Mouse (Mus musculus): ENCODE measurements around the gene St13. TPM values are rescaled to one million over a fixed set of nuclear protein-coding genes. Genes with fewer than 3 reads are reported as not detected.

The St13 gene
- total RNA-seq, 2 experiments from 2014 or later = 71.5 to 86.1 TPM

GRCm38 (mm10) chr15:81370356-81370755 lies 29.5 kb downstream of the St13 start:
- DNase-seq = no peak
- intact Hi-C loops (cut with DNase I) = no loop called here

DNA sequence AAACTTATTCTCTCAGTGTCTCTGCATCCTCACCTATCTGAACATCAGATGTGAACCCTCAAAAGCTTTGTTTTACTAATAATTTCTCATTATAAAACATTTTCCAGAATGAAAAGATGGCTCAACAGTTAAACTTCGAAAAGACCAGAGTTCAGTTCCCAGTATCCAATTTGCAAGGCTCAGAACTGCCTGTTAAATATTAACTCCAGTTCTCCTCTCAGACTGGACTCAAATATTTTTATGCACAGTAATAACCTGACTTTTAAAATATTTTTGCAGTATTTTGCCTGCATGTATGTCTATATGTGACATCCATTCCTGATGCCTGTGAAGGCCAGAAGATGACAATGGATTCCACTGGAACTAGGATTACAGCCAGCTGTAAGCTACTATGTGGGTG lies 31.3 kb downstream of the St13 start:
- intact Hi-C loops (cut with DNase I) = no loop called here
- no peak for DNase-seq

DNA sequence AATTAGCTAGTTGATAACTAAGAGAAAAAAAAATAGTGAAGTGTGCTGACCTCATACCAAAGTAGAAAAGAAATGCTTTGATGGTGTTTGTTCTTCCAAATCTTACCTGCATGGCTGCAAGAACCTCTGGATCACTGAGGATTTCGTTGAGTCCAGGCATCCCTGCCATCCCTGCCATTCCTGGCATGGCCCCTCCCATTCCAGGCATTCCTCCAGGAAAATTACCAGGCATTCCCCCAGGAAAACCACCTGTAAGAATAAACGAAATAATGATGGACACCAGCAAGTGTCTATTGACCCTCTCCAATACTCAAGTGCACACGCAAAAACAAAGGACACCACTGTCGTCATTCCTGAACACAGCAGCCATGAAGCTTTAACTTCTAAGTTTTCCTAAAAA lies 33.6 kb downstream of the St13 start:
- intact Hi-C loops (cut with DNase I) = no loop called here
- DNase-seq = no peak

GRCm38 (mm10) chr15:81365246-81365645 lies 34.6 kb downstream of the St13 start:
- no peak for DNase-seq
- intact Hi-C loops (cut with DNase I) = no loop called here

GRCm38 (mm10) chr15:81364271-81364670 lies 35.6 kb downstream of the St13 start:
- no peak for DNase-seq
- intact Hi-C loops (cut with DNase I) = no loop called here

DNA sequence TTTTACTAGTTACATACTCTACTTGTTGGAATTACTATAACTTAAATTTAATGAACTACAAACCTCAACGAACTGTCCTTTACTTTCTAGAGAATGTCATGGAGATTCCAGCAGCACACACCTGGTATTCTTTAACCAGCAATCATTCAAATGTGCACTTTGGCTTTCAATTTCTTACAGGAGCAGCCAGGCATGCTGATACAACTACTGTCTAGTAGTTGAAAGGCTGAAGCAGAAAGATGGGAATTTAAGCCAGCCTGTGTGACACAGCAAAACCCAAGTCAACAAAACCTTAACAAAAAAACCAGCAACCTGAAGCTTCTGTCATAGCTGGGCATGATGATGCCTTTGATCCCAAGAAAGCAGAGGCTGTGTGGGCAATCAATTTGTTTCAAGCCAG lies 37.4 kb downstream of the St13 start:
- intact Hi-C loops (cut with DNase I) = no loop called here
- no peak for DNase-seq

- intact Hi-C loops (cut with DNase I) = loop anchor here (2.0 kb wide), 1 partner anchor 37 kb away; no protein-coding TSS in a partner anchor
- DNase-seq = no peak
Observed at GRCm38 (mm10) chr15:81361417-81362015, 38.4 kb downstream of the St13 start.

DNA sequence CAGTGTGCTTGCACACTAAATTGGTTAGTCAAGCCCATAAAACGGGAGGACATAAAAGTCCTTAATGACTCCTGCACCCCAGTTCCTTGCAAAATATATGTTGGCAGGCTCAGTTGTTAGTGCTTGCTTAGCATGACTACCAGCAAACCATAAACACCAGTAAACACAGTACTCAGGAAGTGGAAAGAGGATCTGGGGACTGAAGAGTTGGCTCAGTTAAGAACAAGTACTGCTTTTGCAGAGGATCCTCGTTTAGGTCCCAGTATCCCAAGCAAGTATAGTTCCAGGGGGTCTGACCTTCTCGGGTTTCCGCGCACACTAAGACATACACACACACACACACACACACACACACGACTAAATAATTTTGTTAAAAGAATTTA lies 38.9 kb downstream of the St13 start:
- intact Hi-C loops (cut with DNase I) = loop anchor here (2.0 kb wide), 1 partner anchor 38 kb away; no protein-coding TSS in a partner anchor
- DNase-seq = no peak

DNA sequence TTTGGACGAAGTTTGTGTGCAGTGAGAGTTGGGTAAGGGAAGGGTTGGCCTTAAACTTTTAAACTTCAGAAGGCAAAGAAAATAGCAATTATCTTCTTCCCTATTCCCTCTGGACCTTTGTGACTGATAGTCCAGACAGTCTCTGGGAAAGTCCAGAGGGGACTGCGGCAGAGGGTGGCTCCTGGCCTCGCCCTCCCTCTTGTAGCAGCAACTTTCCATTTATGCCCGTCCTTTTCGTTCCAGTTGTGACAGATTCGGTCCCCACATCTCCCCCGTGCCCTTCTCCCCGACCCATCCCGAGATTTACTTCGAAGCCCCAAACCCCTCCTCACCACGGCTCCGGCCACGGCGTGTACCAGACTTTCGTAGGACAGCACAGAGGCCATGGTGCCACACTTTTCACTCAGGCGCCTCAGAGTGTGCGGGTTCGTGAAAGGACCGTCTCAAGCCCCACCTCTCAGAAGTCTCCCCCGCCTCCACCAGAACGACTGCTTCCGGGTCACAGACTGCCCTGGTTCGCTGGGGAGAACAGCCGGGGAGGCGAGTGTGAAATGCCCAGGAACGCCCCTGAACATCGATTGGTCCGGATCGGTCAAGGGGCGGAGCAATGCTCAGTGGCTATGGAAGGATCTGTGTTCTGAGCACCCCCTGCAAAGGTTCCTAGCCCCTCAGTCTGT lies 39.4 kb downstream of the St13 start, which contains the start of gene Slc25a17:
Gene Slc25a17, minus strand, starts transcription at position 468 of the 677 bp plus-strand sequence.
- DNase-seq = peak; percentile 92 to 96
- intact Hi-C loops (cut with DNase I) = loop anchor here (2.0 kb wide), 1 partner anchor 38 kb away; no protein-coding TSS in a partner anchor

GRCm38 (mm10) chr15:81359421-81359820 lies 40.5 kb downstream of the St13 start:
- no peak for DNase-seq
- intact Hi-C loops (cut with DNase I) = no loop called here

GRCm38 (mm10) chr15:81358943-81359342 lies 40.9 kb downstream of the St13 start:
- intact Hi-C loops (cut with DNase I) = no loop called here

GRCm38 (mm10) chr15:81356946-81357345 lies 42.9 kb downstream of the St13 start:
- intact Hi-C loops (cut with DNase I) = no loop called here
- DNase-seq = no peak

More at GRCm38 (mm10) chr15:81358943-81359342, 40.9 kb downstream of the St13 start:
- no peak for DNase-seq

- intact Hi-C loops (cut with DNase I) = no loop called here
- DNase-seq = peak; percentile 21 to 48
Observed at GRCm38 (mm10) chr15:81355146-81355761, 44.6 kb downstream of the St13 start.

DNA sequence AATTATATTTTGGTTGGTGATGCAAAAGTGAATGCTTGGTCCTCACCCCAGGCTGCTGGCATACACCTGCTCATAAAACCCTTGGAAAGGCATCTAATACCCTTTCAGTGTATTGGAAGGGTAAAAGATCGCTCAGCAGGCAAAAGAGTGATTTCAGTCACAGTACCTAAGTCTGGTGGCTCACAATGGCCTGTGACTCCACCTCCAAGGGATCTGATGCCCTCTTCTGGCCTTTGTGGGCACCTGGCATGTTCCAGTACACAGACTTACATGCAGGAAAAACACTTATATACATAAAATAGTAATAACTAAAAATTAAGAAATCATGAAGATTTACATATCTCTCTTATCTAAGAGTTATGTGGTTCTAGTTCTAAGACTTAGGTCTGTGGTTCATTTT lies 47.2 kb downstream of the St13 start:
- no peak for DNase-seq
- intact Hi-C loops (cut with DNase I) = loop anchor here (5.0 kb wide), 1 partner anchor 115 kb away; the partner anchor contains the start of gene Mchr1

DNA sequence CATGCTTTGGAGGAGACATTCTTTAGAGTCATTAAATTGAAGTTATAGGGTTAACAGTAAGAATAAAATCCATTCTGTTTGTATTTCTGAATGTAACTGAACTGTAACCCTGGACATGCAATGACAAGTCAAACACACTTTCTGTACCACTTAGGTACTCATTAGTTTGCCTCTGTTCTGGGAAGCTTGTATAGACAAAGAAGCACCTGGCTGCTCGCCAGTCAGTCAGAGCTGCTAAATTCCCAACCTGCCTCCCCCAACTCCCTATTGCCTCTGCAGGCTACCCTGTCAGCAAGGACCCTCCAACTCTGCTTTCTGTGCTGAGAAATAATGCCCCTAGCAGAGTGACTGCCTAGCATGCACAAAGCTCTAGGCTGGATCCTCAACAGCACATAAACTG lies 49.5 kb downstream of the St13 start:
- intact Hi-C loops (cut with DNase I) = loop anchor here (5.0 kb wide), 1 partner anchor 113 kb away; the partner anchor contains the start of gene Mchr1
- no peak for DNase-seq

DNA sequence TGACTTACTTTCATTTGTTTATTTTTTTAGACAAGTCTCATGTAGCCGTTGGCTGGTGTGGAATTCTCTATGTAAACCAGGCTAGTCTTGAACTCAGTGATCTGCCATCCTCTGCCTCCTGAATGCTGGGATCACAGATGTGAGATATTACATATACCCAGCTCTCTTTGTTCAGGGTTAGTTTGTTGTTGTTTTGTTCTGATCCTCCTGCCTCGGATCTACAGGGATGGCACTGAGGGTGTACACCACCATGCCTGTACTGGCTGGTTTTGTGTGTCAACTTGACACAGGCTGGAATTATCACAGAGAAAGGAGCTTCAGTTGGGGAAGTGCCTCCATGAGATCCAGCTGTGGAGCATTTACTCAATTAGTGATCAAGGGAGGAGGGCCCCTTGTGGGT lies 51.5 kb downstream of the St13 start:
- intact Hi-C loops (cut with DNase I) = no loop called here
- no peak for DNase-seq

DNA sequence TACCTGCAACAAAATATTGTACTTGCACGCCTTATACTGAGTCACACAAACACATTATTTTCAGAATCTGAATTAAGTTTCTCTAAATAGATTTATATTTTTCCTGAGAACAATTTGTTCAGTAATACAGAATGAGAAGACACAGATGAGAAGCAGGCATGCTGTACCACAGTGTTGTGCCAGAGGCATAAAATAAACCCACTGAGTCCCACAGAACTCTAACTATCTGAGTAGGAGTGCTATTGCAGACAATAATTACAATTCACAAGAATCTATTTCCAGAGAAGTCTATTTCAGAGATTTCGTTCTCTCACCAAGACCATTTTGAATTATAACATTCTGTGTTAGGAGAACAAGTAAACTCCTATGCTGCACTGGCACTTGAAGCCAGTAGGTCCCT lies 52.4 kb downstream of the St13 start:
- no peak for DNase-seq
- intact Hi-C loops (cut with DNase I) = no loop called here

DNA sequence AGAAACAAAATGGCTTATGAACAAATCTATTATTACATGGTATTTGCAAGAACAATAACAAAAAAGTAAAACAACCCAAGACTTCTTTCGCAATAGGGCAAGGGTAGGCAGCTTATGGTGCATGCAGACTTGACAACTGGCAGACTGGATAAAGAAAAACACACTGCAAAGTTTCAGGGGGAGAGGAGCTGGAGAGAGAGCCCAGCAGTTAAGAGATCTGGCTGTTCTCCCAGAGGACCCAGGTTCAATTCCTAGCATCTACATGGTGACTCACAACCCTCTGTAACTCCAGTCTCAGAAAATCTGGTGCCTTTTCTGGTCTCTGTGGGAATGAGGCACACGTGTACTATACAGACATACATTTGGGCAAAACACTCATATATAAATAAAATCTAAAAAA lies 58.5 kb downstream of the St13 start:
- DNase-seq = no peak
- intact Hi-C loops (cut with DNase I) = no loop called here

GRCm38 (mm10) chr15:81339158-81339557 lies 60.7 kb downstream of the St13 start:
- intact Hi-C loops (cut with DNase I) = no loop called here
- DNase-seq = no peak

GRCm38 (mm10) chr15:81336466-81336865 lies 63.4 kb downstream of the St13 start:
- intact Hi-C loops (cut with DNase I) = no loop called here

DNA sequence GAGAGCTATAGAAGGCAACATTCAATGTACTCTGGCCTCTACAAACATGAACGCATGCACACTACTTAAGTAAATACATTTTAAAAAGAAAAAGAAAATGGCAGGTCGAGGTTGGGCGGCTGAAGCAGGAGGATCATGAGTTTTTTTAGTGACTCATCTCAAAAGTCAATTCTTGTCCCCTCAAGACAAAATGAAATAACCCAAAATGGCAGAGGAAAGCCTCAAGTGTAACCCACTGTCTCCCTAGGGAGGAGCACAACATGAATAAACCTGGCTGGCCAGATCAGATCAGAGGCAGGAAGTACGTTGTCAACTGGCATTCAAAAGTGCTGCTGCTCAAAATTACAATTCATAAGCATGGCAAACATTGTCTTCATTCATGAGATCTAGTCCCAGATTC lies 67.4 kb downstream of the St13 start:
- intact Hi-C loops (cut with DNase I) = no loop called here
- no peak for DNase-seq

More at GRCm38 (mm10) chr15:81336466-81336865, 63.4 kb downstream of the St13 start:
- no peak for DNase-seq
